Mouse (Mus musculus) brain, embryonic 14.5 days (tissue): Measurements from ENCODE around the gene Parp2. TPM values are rescaled to one million over a fixed set of nuclear protein-coding genes. Genes with fewer than 3 reads are reported as not detected.
"Not testable (repeated sequence)": the region's sequence is repeated elsewhere in the genome, so short reads cannot be mapped to it uniquely, and the experiment has no call there.

Source experiments
- DNase-seq: peaks from one replicate; pipeline ENCODE4 v3.0.0-alpha.2; 2011; ENCODE audit warnings: low read depth
- CTCF ChIP-seq: fragments of 200-500 bp; IDR thresholded peaks from 2 replicates; pipeline ENCODE4 v1.5.1; 2012; ENCODE audit warnings: inconsistent platforms, mild to moderate bottlenecking, moderate library complexity, borderline replicate concordance; ENCODE audit not compliant: insufficient read depth, insufficient read length; ENCODE audit errors: extremely low read depth
- POLR2A ChIP-seq: fragments of 200-500 bp; IDR thresholded peaks from 2 replicates; pipeline ENCODE4 v1.6.1; 2012; ENCODE audit warnings: mild to moderate bottlenecking, inconsistent platforms, borderline replicate concordance; ENCODE audit not compliant: poor library complexity, insufficient read depth, insufficient read length, severe bottlenecking; ENCODE audit errors: extremely low read depth
- polyA plus RNA-seq: library from polyadenylated mRNA; depleted of rRNA; stranded (reverse); fragments of >200 nt; gene quantifications from 2 replicates; pipeline ENCODE4 v1.2.3, GENCODE M21; 2012

Parp2 gene
- polyA plus RNA-seq, 1 experiment = 59.7 TPM

DNA sequence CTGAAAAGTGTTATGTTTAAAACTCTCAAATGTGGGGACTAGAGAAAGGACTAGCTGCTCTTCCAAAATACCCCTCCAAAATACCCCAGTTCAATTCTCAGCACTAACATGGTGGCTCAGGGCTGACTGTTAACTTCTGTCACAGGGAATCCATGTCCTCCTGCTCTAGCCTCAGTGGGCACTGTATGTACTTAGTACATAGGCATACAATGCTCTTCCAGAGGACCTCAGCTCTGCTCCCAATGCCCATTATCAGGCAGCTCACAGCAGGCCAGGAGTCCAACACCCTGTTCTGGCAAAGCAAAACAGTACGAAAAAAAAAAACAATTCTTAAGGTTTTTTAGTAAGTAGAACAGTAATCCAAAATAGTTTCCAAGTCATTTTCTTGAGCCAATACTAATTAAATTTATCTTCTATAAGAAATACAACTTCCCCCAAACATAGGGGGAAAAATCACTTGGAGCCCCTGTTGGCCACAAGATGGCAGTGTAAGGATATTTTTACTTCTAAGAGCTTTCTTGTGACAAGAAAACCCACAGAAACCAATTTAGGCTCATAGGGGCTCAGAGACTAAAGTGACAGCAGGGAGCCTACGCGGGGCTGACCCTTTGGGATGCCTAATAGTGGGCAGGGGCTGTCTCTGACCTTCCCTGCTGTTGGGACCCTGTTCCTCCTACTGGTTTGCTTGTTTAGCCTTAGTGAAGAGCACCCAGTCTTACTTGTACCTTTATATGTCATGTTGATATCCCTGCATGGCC lies 8.0 kb upstream of the Parp2 start:
- TF ChIP-seq POLR2A (no peak), CTCF (peak; percentile 41; the same call in 1 of the 2 replicates)
- DNase-seq = peak; percentile 85

GRCm38 (mm10) chr14:50802441-50802840 lies 5.2 kb upstream of the Parp2 start:
- DNase-seq = no peak
- TF ChIP-seq CTCF = no peak
- TF ChIP-seq POLR2A = no peak

- DNase-seq = peak; percentile 49
- TF ChIP-seq CTCF (peak; percentile 56; the same call in 1 of the 2 replicates), POLR2A (no peak)
These were observed 4.6 kb upstream of the Parp2 start for GRCm38 (mm10) chr14:50802843-50803562.

DNA sequence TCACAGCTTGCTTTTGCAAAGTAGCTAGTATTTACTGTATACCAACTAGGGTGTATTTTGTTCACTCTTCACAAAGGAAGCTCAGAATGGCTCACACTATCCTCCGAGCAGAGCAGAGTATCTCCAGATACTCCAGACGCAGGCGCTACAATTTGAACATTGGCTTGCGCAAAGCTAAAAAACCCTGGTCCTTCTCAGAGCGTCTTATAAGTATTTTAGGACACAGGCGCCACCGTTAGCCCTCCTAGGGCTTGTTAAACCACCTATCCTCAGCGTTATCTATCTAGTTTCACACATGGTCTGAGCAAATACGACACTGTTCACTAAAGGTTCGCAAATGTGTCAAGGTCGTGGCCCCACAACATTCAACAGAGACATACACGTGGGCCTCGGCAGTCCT lies 3.0 kb upstream of the Parp2 start:
- TF ChIP-seq POLR2A (no peak), CTCF (no peak)
- DNase-seq = no peak

GRCm38 (mm10) chr14:50806469-50806868 lies 1.2 kb upstream of the Parp2 start:
- DNase-seq = not testable (repeated sequence)

- DNase-seq = no peak
- no peak for TF ChIP-seq POLR2A
- TF ChIP-seq CTCF = no peak
These were observed 5.4 kb downstream of the Parp2 start for GRCm38 (mm10) chr14:50813060-50813459.

- TF ChIP-seq CTCF (peak; percentile 7; the same call in 1 of the 2 replicates), POLR2A (no peak)
- no peak for DNase-seq
These were observed 15.6 kb downstream of the Parp2 start for GRCm38 (mm10) chr14:50823240-50823639.

DNA sequence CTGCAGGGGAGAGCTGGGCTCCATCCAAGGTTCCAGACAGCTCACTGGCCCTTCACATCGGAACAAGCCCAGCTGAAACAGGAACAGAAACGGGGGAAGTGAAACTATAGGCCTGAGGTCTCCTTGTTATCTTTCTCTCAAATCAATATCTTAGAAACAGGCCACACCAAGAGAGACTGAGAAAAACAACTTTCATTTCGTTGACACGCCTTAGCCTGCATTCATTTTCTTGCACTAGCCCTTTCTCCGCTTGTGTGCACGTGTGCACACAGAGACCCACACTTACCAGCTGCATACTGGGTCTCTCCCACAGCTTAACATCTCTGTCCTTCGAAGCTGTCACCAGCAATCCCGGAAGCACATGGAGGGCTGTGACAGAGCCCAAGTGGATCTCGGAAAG lies 16.6 kb downstream of the Parp2 start:
- DNase-seq = no peak
- TF ChIP-seq CTCF (no peak), POLR2A (no peak)

- TF ChIP-seq POLR2A (no peak), CTCF (no peak)
- no peak for DNase-seq
These were observed 18.9 kb downstream of the Parp2 start for GRCm38 (mm10) chr14:50826579-50826978.

DNA sequence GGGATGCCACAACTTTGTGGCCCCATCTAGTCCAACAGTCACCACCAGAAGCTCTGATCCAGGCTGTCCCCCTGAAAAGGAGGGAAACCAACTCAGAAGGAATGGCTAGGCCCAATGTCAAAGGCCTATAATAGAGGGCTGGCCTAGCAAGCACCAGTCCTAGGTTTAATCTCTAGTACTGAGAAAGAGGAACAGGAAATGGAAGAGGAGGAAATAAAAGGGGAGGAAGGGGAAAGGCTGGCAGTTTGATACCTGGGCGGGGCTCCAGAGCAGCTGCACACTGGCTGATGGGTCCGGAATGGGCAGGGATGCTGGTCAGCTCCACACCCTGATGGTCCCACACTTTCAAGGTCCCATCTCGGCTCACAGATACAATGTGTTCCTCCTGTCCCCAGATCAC lies 22.2 kb downstream of the Parp2 start:
- TF ChIP-seq POLR2A = no peak
- no peak for TF ChIP-seq CTCF
- DNase-seq = no peak

GRCm38 (mm10) chr14:50833964-50834363 lies 26.3 kb downstream of the Parp2 start:
- TF ChIP-seq POLR2A (no peak), CTCF (no peak)
- peak; percentile 0 for DNase-seq

DNA sequence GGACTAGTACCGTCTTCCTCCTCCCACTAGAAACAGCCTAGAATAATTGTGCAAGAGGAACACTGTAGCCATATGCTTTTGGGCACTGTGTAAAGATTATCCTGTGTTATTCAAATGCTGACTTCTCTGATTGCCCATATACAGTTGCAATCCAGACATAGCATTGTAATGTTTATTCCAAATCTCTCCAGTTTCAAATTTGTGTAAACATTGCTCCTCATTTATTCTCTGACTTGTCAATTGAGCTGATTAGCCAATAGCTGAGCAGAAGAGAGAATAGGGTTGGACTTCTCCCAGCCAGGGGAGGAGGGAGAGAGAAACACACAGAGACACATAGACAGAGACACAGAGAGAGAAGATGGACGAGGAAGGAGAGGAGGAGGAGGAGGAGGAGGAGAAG lies 26.8 kb downstream of the Parp2 start:
- no peak for TF ChIP-seq CTCF
- no peak for DNase-seq
